Mouse (Mus musculus): ENCODE measurements at regions not wholly inside any gene's neighbourhood (a gene's known extent, or its start where the extent isn't known, plus 50 kb on each side); places are given as distances from the start of the nearest gene placed in this dataset.

DNA sequence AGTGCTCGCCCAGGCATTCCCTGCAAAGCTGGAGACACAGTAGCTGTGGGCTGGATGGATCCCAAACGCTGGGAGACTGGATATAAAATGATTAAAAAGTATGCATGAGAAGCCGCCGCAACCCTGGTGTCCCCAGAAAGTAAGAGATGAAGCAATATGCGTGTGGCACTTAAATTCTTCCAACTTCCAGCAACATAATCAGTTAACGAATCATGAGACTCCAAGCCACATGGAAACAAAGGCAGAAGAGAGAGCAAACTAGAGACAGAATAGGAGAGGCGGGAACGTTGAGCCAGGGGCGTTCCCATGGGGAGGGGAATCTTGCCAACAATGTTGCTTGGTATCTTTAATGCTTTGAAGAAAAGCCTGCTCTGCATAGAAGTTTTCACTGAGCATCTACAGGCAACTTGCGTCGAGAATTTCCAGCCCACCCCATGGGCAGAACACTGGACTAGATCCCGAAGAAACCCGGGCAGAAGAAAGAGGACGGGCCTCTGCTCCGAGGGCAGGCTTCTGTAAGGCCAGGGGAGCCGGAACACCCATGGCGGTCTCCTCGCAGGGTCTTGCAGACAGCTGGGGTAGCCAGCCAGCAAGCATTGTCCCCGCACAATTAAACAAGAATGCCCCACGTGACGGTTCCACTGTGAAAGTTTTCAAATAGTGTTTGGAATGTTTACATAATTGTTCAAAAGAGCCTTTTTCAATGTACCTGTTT lies 333.7 kb downstream of the 3100002H09Rik start:
- TF ChIP-seq POLR2A (IDR thresholded peaks at IDR 0.05; ENCODE audit: borderline replicate concordance, extremely low read depth, insufficient read depth, insufficient read length, poor library complexity, severe bottlenecking) (no peak), CTCF (IDR thresholded peaks at IDR 0.05; ENCODE audit: borderline replicate concordance, extremely low read depth, insufficient read depth, insufficient read length) (no peak)

Data from brain, embryonic 14.5 days (tissue).